ENCODE assay signal across 8 mouse cellular contexts in genomic region chr17:62659501-62660175, GRCm38 (mm10).
DNase-seq lines count a peak whose midpoint lies in the region; ATAC-seq lines count a peak whose summit lies in the region.

No protein-coding gene starts in this region.

- no peaks in the 10 kb centered on the region for H3K9me3 ChIP-seq in hindbrain, embryonic 13.5 days

- 28% methylated on average over 14 of the region's 14 CpGs for WGBS in hindbrain, embryonic 13.5 days

- ATAC-seq in hindbrain, embryonic 13.5 days (ENCODE audit: low FRiP score): peak; percentile 95

- H3K27ac ChIP-seq in hindbrain, embryonic 13.5 days: peak overlapping the region; percentile 80

- intact Hi-C loops in left cerebral cortex, postnatal 25 days (cut with DNase I): loop anchor here (5.0 kb wide), 1 partner anchor 223 kb away; the partner anchor contains the start of gene Efna5

- peaks cover 50% of the 10 kb centered on the region for H3K4me1 ChIP-seq in hindbrain, embryonic 13.5 days (replicated peaks)

- H3K4me3 ChIP-seq in hindbrain, embryonic 13.5 days: no peak overlapping the region

- no peak overlapping the region for H3K9ac ChIP-seq in hindbrain, embryonic 13.5 days

- peak; percentile 10 to 18 for DNase-seq in kidney, adult 8-10 months
- DNase-seq in kidney, postnatal 10 days: no peak
- peak; percentile 57 to 77 for DNase-seq in left cerebral cortex, postnatal 25 days (ENCODE audit: low spot score in 2 of 2)
- peak; percentile 50 to 58 for DNase-seq in right cerebral cortex, postnatal 36 days (ENCODE audit: low spot score in 2 of 2)
- no peak for DNase-seq in adrenal gland, postnatal 4 days (ENCODE audit: low spot score in 2 of 2)
- DNase-seq in adipocyte (ENCODE audit: low spot score): no peak
- DNase-seq in adrenal gland, postnatal 25 days: no peak

- no peaks in the 10 kb centered on the region for H3K27me3 ChIP-seq in hindbrain, embryonic 13.5 days

- peak overlapping the region; percentile 36 for H3K4me2 ChIP-seq in hindbrain, embryonic 13.5 days

- no peaks in the 10 kb centered on the region for H3K36me3 ChIP-seq in hindbrain, embryonic 13.5 days

Comparison
In these comparisons a context has a peak if more than half of its experiments do, and no peak if none do; other contexts are left out.
1. DNase-seq: peak in kidney, adult 8-10 months (2 of 2), left cerebral cortex, postnatal 25 days (2 of 2) and right cerebral cortex, postnatal 36 days (2 of 2); none in kidney, postnatal 10 days (single experiment), adrenal gland, postnatal 4 days (0 of 2), adipocyte (single experiment) and adrenal gland, postnatal 25 days (single experiment).